28 mouse cellular contexts compared by ENCODE assay signal in the genomic region with DNA sequence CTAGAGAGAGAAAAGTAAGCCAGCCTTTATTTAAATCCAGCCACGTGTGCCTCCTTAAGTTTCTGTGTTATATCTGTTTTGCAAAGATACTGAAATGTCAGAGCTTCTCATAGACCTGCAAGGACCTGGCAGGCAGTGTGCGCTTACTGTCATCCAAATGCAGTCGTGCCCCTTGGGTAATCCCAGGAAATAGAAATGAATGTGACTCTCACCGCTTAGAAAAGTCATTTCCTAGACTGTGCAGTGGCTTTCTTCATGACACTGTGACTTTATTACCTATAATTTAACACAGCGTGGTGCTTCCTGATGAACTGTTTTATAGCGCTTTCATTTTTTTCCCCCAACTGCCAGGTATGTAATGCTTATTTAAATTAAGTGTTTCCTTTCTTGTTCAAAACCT.
A peak's percentile ranks its signal among the peaks of the same experiment; 100 is the strongest.
DNase-seq lines count a peak whose midpoint lies in the region; ATAC-seq and TF ChIP-seq lines count a peak whose summit lies in the region.
"Had no signal": no experiment of that assay in that cellular context is flagged by ENCODE, and none has a peak within 500 bp of the region (broad histone marks: within the 10 kb centered on the region; RNA-seq: fewer than 3 reads in every experiment).

No protein-coding gene starts in this region.

- H3K27me3 ChIP-seq in hindbrain, embryonic 14.5 days (ENCODE audit: control insufficient read depth, insufficient read depth, low read length), result no peaks in the 10 kb centered on the region
- H3K27me3 ChIP-seq in hindbrain, embryonic 10.5 days (ENCODE audit: insufficient read depth, poor library complexity, severe bottlenecking), result no peaks in the 10 kb centered on the region
- H3K27me3 ChIP-seq in midbrain, postnatal 0 days (ENCODE audit: insufficient read depth, low read length), result no peaks in the 10 kb centered on the region
- H3K27me3 ChIP-seq in midbrain, embryonic 10.5 days (ENCODE audit: low read depth, poor library complexity, severe bottlenecking), result no peaks in the 10 kb centered on the region
- H3K27me3 ChIP-seq in hindbrain, embryonic 16.5 days (replicated peaks; ENCODE audit: control insufficient read depth, insufficient read depth, low read length), result no peaks in the 10 kb centered on the region
- H3K27me3 ChIP-seq in neural tube, embryonic 15.5 days (replicated peaks), result no peaks in the 10 kb centered on the region

- no peak overlapping the region for H3K27ac ChIP-seq in hindbrain, embryonic 14.5 days
- no peak overlapping the region for H3K27ac ChIP-seq in hindbrain, embryonic 10.5 days
- no peak overlapping the region for H3K27ac ChIP-seq in midbrain, postnatal 0 days (ENCODE audit: low read depth, low read length)
- no peak overlapping the region for H3K27ac ChIP-seq in midbrain, embryonic 10.5 days (replicated peaks)
- no peak overlapping the region; the same call in 1 of the 2 replicates for H3K27ac ChIP-seq in hindbrain, embryonic 16.5 days (ENCODE audit: low read depth, low read length)
- no peak overlapping the region for H3K27ac ChIP-seq in neural tube, embryonic 15.5 days (replicated peaks)
- H3K27ac ChIP-seq: kidney, postnatal 0 days; liver, embryonic 14.5 days; macrophage had no signal

- 62% methylated on average over 6 of the region's 6 CpGs for WGBS in hindbrain, embryonic 14.5 days
- WGBS in hindbrain, embryonic 10.5 days, result 83% methylated on average over 6 of the region's 6 CpGs
- 56% methylated on average over 6 of the region's 6 CpGs for WGBS in midbrain, postnatal 0 days
- 81% methylated on average over 6 of the region's 6 CpGs for WGBS in midbrain, embryonic 10.5 days
- WGBS in hindbrain, embryonic 16.5 days, result 58% methylated on average over 6 of the region's 6 CpGs
- 25% methylated on average over 6 of the region's 6 CpGs for WGBS in neural tube, embryonic 15.5 days

- TF ChIP-seq CTCF in midbrain, postnatal 0 days (IDR thresholded peaks at IDR 0.05), result no peak

- DNase-seq in hindbrain, embryonic 14.5 days (ENCODE audit: low spot score), result peak; percentile 36
- DNase-seq in hindbrain, embryonic 10.5 days (ENCODE audit: low spot score), result no peak
- DNase-seq in midbrain, postnatal 0 days (ENCODE audit: low spot score), result peak; percentile 51
- no peak for DNase-seq in midbrain, embryonic 10.5 days (ENCODE audit: low spot score)
- no peak for DNase-seq in right cerebral cortex, postnatal 14 days
- DNase-seq: adrenal gland, postnatal 25 days; B cell, adult 2 months; cerebellum, adult 2 months; cerebellum, postnatal 14 days; gastrocnemius, postnatal 14 days; heart, postnatal 14 days; kidney, adult 8-10 months; kidney, postnatal 4 days; left cerebral cortex, postnatal 4 days; liver; lung, adult 2 months; lung, postnatal 10 days; right cerebral cortex, adult 18-20 months; right cerebral cortex, postnatal 4 days; thymus, adult 2 months; thymus, postnatal 36 days had no signal

- H3K9me3 ChIP-seq in hindbrain, embryonic 14.5 days (ENCODE audit: control insufficient read depth, low read length), result no peaks in the 10 kb centered on the region
- no peaks in the 10 kb centered on the region for H3K9me3 ChIP-seq in hindbrain, embryonic 10.5 days
- no peaks in the 10 kb centered on the region for H3K9me3 ChIP-seq in midbrain, postnatal 0 days (ENCODE audit: low read length)
- H3K9me3 ChIP-seq in midbrain, embryonic 10.5 days (replicated peaks), result no peaks in the 10 kb centered on the region
- H3K9me3 ChIP-seq in hindbrain, embryonic 16.5 days (ENCODE audit: control insufficient read depth, low read length), result no peaks in the 10 kb centered on the region
- H3K9me3 ChIP-seq in neural tube, embryonic 15.5 days (replicated peaks), result no peaks in the 10 kb centered on the region

- peak; percentile 51; the same call in 1 of the 2 replicates for ATAC-seq in hindbrain, embryonic 14.5 days (ENCODE audit: low FRiP score)
- ATAC-seq in midbrain, postnatal 0 days (ENCODE audit: low FRiP score), result no peak
- peak; percentile 74 for ATAC-seq in hindbrain, embryonic 16.5 days
- ATAC-seq in neural tube, embryonic 15.5 days (ENCODE audit: low FRiP score), result peak; percentile 74
- ATAC-seq: intestine, embryonic 16.5 days had no signal

- H3K4me3 ChIP-seq in hindbrain, embryonic 14.5 days (replicated peaks; ENCODE audit: low read length), result no peak overlapping the region
- H3K4me3 ChIP-seq in hindbrain, embryonic 10.5 days, result no peak overlapping the region
- H3K4me3 ChIP-seq in midbrain, postnatal 0 days (ENCODE audit: low read depth, low read length), result no peak overlapping the region
- no peak overlapping the region for H3K4me3 ChIP-seq in midbrain, embryonic 10.5 days
- H3K4me3 ChIP-seq in hindbrain, embryonic 16.5 days (ENCODE audit: low read length), result no peak overlapping the region
- H3K4me3 ChIP-seq in neural tube, embryonic 15.5 days (replicated peaks), result no peak overlapping the region
- H3K4me3 ChIP-seq: erythroblast, embryonic 14.5 days had no signal

- H3K4me2 ChIP-seq in hindbrain, embryonic 14.5 days (replicated peaks), result no peak overlapping the region
- H3K4me2 ChIP-seq in midbrain, postnatal 0 days (ENCODE audit: low read depth, low read length, poor library complexity, severe bottlenecking), result no peak overlapping the region
- no peak overlapping the region for H3K4me2 ChIP-seq in hindbrain, embryonic 16.5 days (ENCODE audit: low read length)
- H3K4me2 ChIP-seq in neural tube, embryonic 15.5 days, result no peak overlapping the region

- H3K4me1 ChIP-seq in hindbrain, embryonic 14.5 days (replicated peaks; ENCODE audit: control insufficient read depth, insufficient read depth, low read length), result 0 out of 2 replicates have a peak, but pooled peaks cover 4% of the 10 kb centered on the region
- H3K4me1 ChIP-seq in hindbrain, embryonic 10.5 days (replicated peaks), result no peaks in the 10 kb centered on the region
- H3K4me1 ChIP-seq in midbrain, postnatal 0 days (ENCODE audit: insufficient read depth, low read length), result no peaks in the 10 kb centered on the region
- H3K4me1 ChIP-seq in midbrain, embryonic 10.5 days, result no peaks in the 10 kb centered on the region
- no peaks in the 10 kb centered on the region for H3K4me1 ChIP-seq in hindbrain, embryonic 16.5 days (ENCODE audit: control insufficient read depth, insufficient read depth, low read depth, low read length)
- peaks cover 4% of the 10 kb centered on the region; the same call in 1 of the 2 replicates for H3K4me1 ChIP-seq in neural tube, embryonic 15.5 days

- H3K9ac ChIP-seq in hindbrain, embryonic 14.5 days, result no peak overlapping the region
- H3K9ac ChIP-seq in midbrain, postnatal 0 days (replicated peaks; ENCODE audit: low read length, poor library complexity, severe bottlenecking), result no peak overlapping the region
- no peak overlapping the region for H3K9ac ChIP-seq in hindbrain, embryonic 16.5 days (ENCODE audit: low read depth, low read length)
- no peak overlapping the region for H3K9ac ChIP-seq in neural tube, embryonic 15.5 days (replicated peaks)
- H3K9ac ChIP-seq: liver, embryonic 14.5 days had no signal

- no peaks in the 10 kb centered on the region for H3K36me3 ChIP-seq in hindbrain, embryonic 14.5 days (replicated peaks; ENCODE audit: control insufficient read depth, insufficient read depth)
- H3K36me3 ChIP-seq in hindbrain, embryonic 10.5 days, result no peaks in the 10 kb centered on the region
- no peaks in the 10 kb centered on the region for H3K36me3 ChIP-seq in midbrain, postnatal 0 days (ENCODE audit: insufficient read depth, low read length)
- no peaks in the 10 kb centered on the region for H3K36me3 ChIP-seq in midbrain, embryonic 10.5 days
- no peaks in the 10 kb centered on the region for H3K36me3 ChIP-seq in hindbrain, embryonic 16.5 days (ENCODE audit: control insufficient read depth, insufficient read depth, low read length)
- H3K36me3 ChIP-seq in neural tube, embryonic 15.5 days, result no peaks in the 10 kb centered on the region

Comparison
In these comparisons a context has a peak if more than half of its experiments do, and no peak if none do; other contexts are left out.
1. DNase-seq: peak in hindbrain, embryonic 14.5 days (single experiment) and midbrain, postnatal 0 days (single experiment); none in hindbrain, embryonic 10.5 days (single experiment), midbrain, embryonic 10.5 days (single experiment) and right cerebral cortex, postnatal 14 days (single experiment).